Mouse (Mus musculus) limb, embryonic 14.5 days (tissue): ENCODE measurements around the gene Gramd4. TPM values are rescaled to one million over a fixed set of nuclear protein-coding genes. Genes with fewer than 3 reads are reported as not detected.
"Not testable (repeated sequence)": the region's sequence is repeated elsewhere in the genome, so short reads cannot be mapped to it uniquely, and the experiment has no call there.

Source experiments
- ATAC-seq: fragments of 200-750 bp; cut with Nextera tagmentation; 2 replicates; pipeline ENCODE4 v1.8.0; 2017; ENCODE audit warnings: low read depth, moderate number of reproducible peaks, moderate TSS enrichment; ENCODE audit not compliant: low FRiP score
- DNase-seq: peaks from one replicate; pipeline ENCODE4 v3.0.0-alpha.2; 2015; ENCODE audit warnings: low spot score
- H3K27ac ChIP-seq: fragments of 300-500 bp; sonication (generic); replicated peaks from 2 replicates; pipeline ENCODE4 v1.5.1; 2014; ENCODE audit warnings: low read depth, mild to moderate bottlenecking, low read length, moderate library complexity, mixed read lengths
- H3K27me3 ChIP-seq: fragments of 300-500 bp; sonication (generic); 2 replicates; pipeline ENCODE4 v1.6.1; 2014; ENCODE audit warnings: low read length, mixed read lengths; ENCODE audit not compliant: control insufficient read depth, insufficient read depth
- H3K36me3 ChIP-seq: fragments of 300-500 bp; sonication (generic); 2 replicates; pipeline ENCODE4 v1.6.1; 2014; ENCODE audit warnings: mild to moderate bottlenecking, low read length, moderate library complexity, mixed read lengths; ENCODE audit not compliant: control insufficient read depth, insufficient read depth
- H3K4me1 ChIP-seq: fragments of 300-500 bp; sonication (generic); 2 replicates; pipeline ENCODE4 v1.6.1; 2014; ENCODE audit warnings: antibody characterized with exemption, low read length, mixed read lengths; ENCODE audit not compliant: control insufficient read depth, insufficient read depth
- H3K4me2 ChIP-seq: fragments of 300-500 bp; sonication (generic); replicated peaks from 2 replicates; pipeline ENCODE4 v1.6.1; 2014; ENCODE audit warnings: low read depth, mild to moderate bottlenecking, low read length, moderate library complexity; ENCODE audit not compliant: severe bottlenecking
- H3K4me3 ChIP-seq: fragments of 300-500 bp; sonication (generic); replicated peaks from 2 replicates; pipeline ENCODE4 v1.5.1; 2014; ENCODE audit warnings: low read length
- H3K9ac ChIP-seq: fragments of 300-500 bp; sonication (generic); 2 replicates; pipeline ENCODE4 v1.6.1; 2014; ENCODE audit warnings: mild to moderate bottlenecking, low read depth, low read length, moderate library complexity; ENCODE audit not compliant: severe bottlenecking
- H3K9me3 ChIP-seq: fragments of 300-500 bp; sonication (generic); 2 replicates; pipeline ENCODE4 v1.6.1; 2016; ENCODE audit warnings: low read length; ENCODE audit not compliant: control insufficient read depth
- POLR2A ChIP-seq: fragments of 200-500 bp; IDR thresholded peaks from 2 replicates; pipeline ENCODE4 v1.8.0; 2012; ENCODE audit warnings: inconsistent platforms, mild to moderate bottlenecking, moderate library complexity, borderline replicate concordance; ENCODE audit not compliant: insufficient read depth, insufficient read length; ENCODE audit errors: extremely low read depth
- WGBS: fragments of 180-500 bp; shearing (Covaris S2); extraction: QIAGEN DNeasy Blood & Tissue Kit; methylation state at CpG from one replicate; pipeline ENCODE4 v1.1.7; 2014; 5-methylcytosine and 5-hydroxymethylcytosine counted together
- polyA plus RNA-seq, 2 experiments: library from polyadenylated mRNA; depleted of rRNA in 1 of 2; stranded (reverse) in 1 of 2; unstranded in 1 of 2; fragments of >200 nt; fragmentation: Nextera tagmentation in 1 of 2; extraction: Ambion mirVana in 1 of 2; gene quantifications; 2 replicates each; pipeline versions ENCODE4 v1.2.1 to v1.2.3; 2012 to 2014

The Gramd4 gene
- polyA plus RNA-seq, 2 experiments = 12.3 to 23.5 TPM

DNA sequence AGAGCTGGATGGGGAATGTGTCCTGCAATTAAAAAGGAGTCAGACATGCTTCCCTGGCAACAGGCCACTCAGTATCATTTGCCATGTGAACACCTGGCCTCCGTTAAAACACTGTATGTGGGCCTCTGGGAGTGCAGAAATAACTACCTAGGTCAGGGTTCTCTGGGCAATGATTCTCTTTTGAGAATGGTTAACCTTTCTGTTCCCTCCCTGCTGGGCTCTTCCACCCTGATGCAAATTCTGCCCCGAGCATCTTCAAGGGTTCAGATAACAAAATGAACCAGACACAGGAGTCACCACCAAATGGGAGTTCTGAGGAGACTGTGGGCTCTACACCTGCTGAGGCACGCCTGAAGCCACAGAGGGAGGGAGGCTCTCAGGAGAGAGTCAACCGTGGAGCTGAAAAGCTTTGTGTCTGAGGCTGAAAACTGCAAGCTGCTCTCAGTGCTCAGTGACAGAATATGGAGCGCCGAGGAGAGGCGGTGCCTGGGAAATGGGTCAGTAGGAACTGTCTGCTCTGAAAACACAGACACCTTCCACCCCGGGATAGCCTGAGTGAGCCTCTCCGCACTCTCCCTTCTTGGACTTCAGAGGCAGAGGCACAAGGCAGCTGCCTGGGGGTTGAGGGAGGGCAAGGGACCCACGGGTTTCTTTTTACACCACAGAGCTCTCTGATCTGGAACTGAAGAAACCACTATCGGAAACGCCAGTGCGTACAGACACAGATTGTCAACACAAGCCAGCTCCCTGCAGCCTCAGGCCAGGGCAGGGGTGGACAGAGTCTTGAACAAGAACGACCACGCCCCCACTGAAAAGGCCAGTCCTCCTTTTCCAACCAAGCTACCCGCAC, 115.9 kb downstream of the Gramd4 start:
- Histone ChIP-seq H3K4me2 (no peak overlapping the region), H3K4me3 (no peak overlapping the region), H3K9ac (peak overlapping the region; percentile 14; the same call in 1 of the 2 replicates), H3K9me3 (no peaks in the 10 kb centered on the region), H3K36me3 (no peaks in the 10 kb centered on the region), H3K27ac (no peak overlapping the region), H3K4me1 (peaks cover 26% of the 10 kb centered on the region), H3K27me3 (no peaks in the 10 kb centered on the region)
- ATAC-seq (no peak), DNase-seq (peak; percentile 26)
- WGBS = 27% methylated on average over 16 of the region's 16 CpGs
- TF ChIP-seq POLR2A = no peak

DNA sequence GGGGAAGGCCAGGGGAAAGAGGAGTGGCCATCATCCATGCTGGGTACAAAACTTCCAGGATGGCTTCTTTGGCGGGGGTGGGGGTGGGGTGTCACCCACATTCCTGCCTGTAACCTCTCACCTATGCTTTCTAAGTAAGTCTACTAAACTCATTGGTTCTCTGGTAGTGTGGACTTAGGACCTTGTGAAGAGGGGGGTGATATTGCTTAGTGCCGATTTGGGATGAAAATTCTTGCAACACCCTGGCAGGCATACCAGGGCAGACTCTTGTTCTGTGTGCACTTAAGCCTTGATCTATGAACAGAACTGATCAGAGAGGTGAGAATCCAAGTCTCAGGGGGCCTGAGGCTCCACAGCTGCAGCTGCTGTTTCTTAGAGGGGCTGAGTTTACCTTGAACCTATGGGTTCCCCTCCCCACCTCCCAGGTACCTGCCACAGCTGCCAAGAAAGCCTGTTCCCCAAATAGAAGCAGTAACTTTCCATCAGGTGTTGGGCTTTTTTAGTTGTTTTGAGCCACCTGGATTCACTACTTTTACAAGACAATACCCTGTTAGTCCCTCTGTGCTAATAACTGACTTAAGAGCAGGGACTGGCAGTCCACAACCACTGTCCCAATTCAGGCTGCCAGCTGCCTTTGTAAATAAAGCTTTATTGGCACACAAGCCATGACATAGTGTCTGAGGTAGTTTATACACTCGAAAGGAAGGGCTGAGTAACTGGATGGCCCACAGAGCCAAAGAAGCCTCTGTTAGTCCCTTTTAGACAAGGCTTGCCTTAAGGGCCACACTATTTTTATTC, 118.0 kb downstream of the Gramd4 start:
- Histone ChIP-seq H3K27me3 (no peaks in the 10 kb centered on the region), H3K9ac (no peak overlapping the region), H3K4me2 (no peak overlapping the region), H3K4me3 (no peak overlapping the region), H3K27ac (no peak overlapping the region), H3K9me3 (no peaks in the 10 kb centered on the region), H3K36me3 (no peaks in the 10 kb centered on the region), H3K4me1 (peaks cover 22% of the 10 kb centered on the region)
- WGBS = 65% methylated on average over 3 of the region's 3 CpGs
- TF ChIP-seq POLR2A = no peak
- DNase-seq (no peak), ATAC-seq (no peak)

DNA sequence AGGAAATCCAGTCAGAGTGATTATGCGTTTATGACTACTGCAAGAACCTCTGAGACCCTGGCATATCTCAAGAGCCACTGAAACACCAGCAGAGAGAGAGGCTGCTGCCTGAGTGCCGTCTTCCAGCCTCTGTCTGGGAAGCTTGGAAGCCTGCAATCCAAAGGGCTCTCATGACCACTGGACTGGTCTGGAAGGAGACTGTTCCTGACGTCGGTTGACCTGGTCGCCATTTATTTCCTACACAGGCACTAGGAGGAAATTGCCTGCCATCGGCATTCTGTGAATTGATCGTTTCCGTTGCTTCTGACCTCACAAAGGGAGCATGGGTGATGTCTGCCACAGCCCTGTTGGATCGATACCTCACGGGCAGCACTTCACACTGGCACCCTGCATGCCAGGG, 118.7 kb downstream of the Gramd4 start:
- no peaks in the 10 kb centered on the region for H3K27me3 ChIP-seq
- H3K9me3 ChIP-seq = no peaks in the 10 kb centered on the region
- no peak overlapping the region for H3K9ac ChIP-seq
- no peak overlapping the region for H3K4me3 ChIP-seq
- ATAC-seq = no peak
- WGBS = 72% methylated on average over 10 of the region's 10 CpGs
- no peak overlapping the region for H3K4me2 ChIP-seq
- H3K36me3 ChIP-seq = no peaks in the 10 kb centered on the region
- DNase-seq = no peak
- TF ChIP-seq POLR2A = no peak
- no peak overlapping the region for H3K27ac ChIP-seq
- peaks cover 22% of the 10 kb centered on the region for H3K4me1 ChIP-seq

DNA sequence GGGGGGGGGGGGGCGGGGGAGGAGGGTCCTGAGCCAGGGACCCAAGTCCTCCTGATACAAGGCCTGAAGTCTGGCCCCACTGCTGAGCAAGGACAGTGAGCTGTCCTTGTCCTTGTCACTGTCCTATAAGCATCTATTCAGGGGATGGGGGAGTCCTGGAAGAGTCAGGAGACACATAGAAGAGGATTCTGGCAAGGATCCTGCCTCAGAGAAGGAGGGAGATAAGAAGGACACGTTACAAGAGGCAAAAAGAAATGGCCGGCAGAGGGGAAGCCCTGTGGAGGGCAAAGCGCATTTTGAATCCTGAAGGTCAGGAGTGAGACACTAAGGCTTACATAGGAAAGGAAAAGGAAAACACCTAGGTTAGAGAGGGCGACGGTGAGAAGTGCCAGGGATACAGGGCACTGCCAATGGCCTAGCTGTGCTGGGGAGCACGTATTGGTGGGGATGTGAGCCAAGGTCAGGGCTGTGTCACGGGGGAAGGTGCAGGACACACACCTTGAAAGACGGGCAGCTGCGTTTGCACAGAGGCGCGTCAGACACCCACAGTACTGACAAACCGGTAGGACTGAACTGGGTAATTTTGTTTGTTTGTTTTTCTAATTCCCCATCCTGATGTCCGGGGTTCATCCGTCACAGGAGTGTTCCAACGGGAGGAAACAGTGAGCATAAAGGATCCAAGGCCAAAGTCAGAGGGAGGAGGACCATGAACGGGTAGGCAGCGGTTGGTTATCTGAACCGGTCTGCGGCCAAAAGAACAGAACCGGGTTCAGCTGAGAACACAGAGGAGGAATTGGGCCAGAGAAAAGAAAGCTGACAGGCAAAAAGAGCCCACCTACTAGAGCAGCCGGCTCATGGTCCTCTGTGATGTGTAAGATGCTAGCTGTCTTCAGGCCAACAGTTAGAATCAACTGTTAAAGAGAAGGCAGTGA, 119.5 kb downstream of the Gramd4 start:
- Histone ChIP-seq H3K9me3 (no peaks in the 10 kb centered on the region), H3K27ac (no peak overlapping the region), H3K4me3 (no peak overlapping the region), H3K9ac (no peak overlapping the region), H3K36me3 (no peaks in the 10 kb centered on the region), H3K27me3 (no peaks in the 10 kb centered on the region), H3K4me2 (no peak overlapping the region), H3K4me1 (peaks cover 23% of the 10 kb centered on the region)
- no peak for DNase-seq
- WGBS = 83% methylated on average over 20 of the region's 22 CpGs
- TF ChIP-seq POLR2A = no peak
- no peak for ATAC-seq

DNA sequence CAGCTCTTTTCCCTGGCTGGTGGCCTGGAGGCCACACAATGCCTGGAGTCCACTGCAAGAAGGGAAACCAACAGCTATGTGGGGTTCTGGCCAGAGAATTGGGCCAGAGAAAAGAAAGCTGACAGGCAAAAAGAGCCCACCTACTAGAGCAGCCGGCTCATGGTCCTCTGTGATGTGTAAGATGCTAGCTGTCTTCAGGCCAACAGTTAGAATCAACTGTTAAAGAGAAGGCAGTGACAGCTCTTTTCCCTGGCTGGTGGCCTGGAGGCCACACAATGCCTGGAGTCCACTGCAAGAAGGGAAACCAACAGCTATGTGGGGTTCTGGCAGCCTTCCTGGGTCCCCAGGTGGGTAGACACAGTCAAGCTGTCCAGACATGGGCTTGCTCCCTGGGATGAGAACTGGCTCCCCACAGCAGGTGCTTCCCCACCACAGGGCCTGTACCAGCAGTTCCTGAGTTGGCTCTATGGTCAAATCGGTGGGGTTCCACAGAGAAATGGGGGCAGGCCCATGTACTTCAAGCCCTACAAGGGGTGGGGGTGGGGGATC, 120.3 kb downstream of the Gramd4 start:
- not testable (repeated sequence) for ATAC-seq, H3K36me3 ChIP-seq, H3K4me2 ChIP-seq, DNase-seq, H3K27me3 ChIP-seq, H3K9me3 ChIP-seq, H3K4me3 ChIP-seq, H3K9ac ChIP-seq, H3K27ac ChIP-seq
- WGBS = 85% methylated on average over 2 of the region's 2 CpGs
- H3K4me1 ChIP-seq = peaks cover 28% of the 10 kb centered on the region
